Mouse (Mus musculus) duodenum, adult 2 months (tissue): ENCODE data around the gene Dhdds. TPM values are rescaled to one million over a fixed set of nuclear protein-coding genes. Genes with fewer than 3 reads are reported as not detected.

Experiments used
- polyA plus RNA-seq: library from polyadenylated mRNA; depleted of rRNA; stranded (reverse); fragments of >200 nt; gene quantifications from 2 replicates; pipeline ENCODE4 v1.2.3, GENCODE M21; 2012; ENCODE audit warnings: low replicate concordance; rRNA removed

Dhdds gene
- 12.7 and 13.7 TPM in 2 replicates for polyA plus RNA-seq

GRCm38 (mm10) chr4:134000466-134001438 lies at the start of gene Dhdds:
Gene Dhdds, minus strand, starts transcription at chr4:134000918.

GRCm38 (mm10) chr4:134018779-134019145 lies 18.0 kb upstream of the Dhdds start, which contains the start of gene Lin28a:
Gene Lin28a, minus strand, starts transcription at chr4:134018841.

DNA sequence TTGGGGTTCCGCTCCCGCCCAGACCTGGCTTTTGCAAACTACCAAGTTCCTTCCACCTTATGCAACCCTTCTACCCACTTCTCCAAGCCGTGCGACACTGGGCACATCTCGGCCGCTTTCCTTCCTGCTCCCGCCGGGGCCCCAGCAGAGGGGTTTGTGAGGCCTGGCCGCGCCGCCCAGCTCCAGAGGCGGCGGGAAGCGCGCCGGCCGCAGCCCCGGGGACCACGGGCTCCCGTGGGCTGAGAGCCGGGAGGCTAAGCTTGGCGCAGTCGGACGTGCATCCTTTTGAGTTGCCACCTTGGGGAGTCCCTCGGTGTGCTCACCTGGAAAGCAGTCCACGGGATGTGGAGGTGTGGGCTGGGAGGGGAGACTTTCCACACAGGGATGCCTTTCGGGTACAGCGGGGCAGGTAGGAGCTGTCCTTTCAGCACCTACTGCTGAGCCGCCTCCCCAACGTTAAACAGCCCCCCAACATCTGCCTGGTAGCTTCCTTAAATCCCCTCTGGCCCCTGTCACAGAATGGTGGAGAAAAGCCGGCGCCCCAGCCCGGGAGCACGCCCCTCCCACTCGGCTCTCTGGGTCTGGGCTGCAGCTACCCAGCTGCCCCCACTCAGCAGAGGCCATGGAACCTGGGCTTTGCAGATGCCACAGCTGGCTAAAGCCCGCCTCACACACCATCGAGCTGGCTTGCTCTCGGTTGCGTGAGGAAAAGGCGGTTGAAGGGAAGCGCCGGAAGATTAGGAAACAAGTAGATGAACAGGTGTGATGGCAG lies 32.4 kb downstream of the Dhdds start, which contains the start of gene Hmgn2:
Hmgn2 (minus strand) TSS at position 501 of the 772 bp plus-strand sequence.

Other genes starting within 250 kb of the Dhdds start
- 36.8 and 59.5 TPM in 2 replicates for gene Arid1a, start 244.1 kb downstream of the Dhdds start, polyA plus RNA-seq
- gene Rps6ka1, start 113.1 kb downstream of the Dhdds start, polyA plus RNA-seq = 164 and 213 TPM in 2 replicates
- gene Hmgn2, start 32.3 kb downstream of the Dhdds start, polyA plus RNA-seq = 3.0 and 3.3 TPM in 2 replicates
- gene Lin28a, start 17.9 kb upstream of the Dhdds start, polyA plus RNA-seq = not detected in 2 replicates
- gene Zfp683, start 52.9 kb upstream of the Dhdds start, polyA plus RNA-seq = 0.36 and 0.60 TPM in 2 replicates
- gene Crybg2, start 59.9 kb upstream of the Dhdds start, polyA plus RNA-seq = 40.9 and 73.8 TPM in 2 replicates
- gene Cd52, start 94.2 kb upstream of the Dhdds start, polyA plus RNA-seq = 25.1 and 27.9 TPM in 2 replicates
- 3.1 and 8.2 TPM in 2 replicates for gene Ubxn11, start 101.7 kb upstream of the Dhdds start, polyA plus RNA-seq
- 516 and 587 TPM in 2 replicates for gene Sh3bgrl3, start 127.9 kb upstream of the Dhdds start, polyA plus RNA-seq
- gene Cep85, start 186.2 kb upstream of the Dhdds start, polyA plus RNA-seq = 16.8 and 19.5 TPM in 2 replicates
- gene Gm7534, start 202.1 kb upstream of the Dhdds start, polyA plus RNA-seq = not detected in 2 replicates
- 0.39 and 0.69 TPM in 2 replicates for gene Catsper4, start 226.5 kb upstream of the Dhdds start, polyA plus RNA-seq
- gene Cnksr1, start 237.5 kb upstream of the Dhdds start, polyA plus RNA-seq = 19.5 and 29.0 TPM in 2 replicates
- gene E130218I03Rik, start 242.7 kb upstream of the Dhdds start, polyA plus RNA-seq = not detected in 2 replicates
- 7.0 TPM in 2 replicates for gene Zfp593, start 244.7 kb upstream of the Dhdds start, polyA plus RNA-seq
- not detected in 2 replicates for gene Gm30191, start 246.0 kb upstream of the Dhdds start, polyA plus RNA-seq